Mouse (Mus musculus) liver, postnatal 0 days (tissue): ENCODE measurements at regions not wholly inside any gene's neighbourhood (a gene's known extent, or its start where the extent isn't known, plus 50 kb on each side); places are given as distances from the start of the nearest gene placed in this dataset.

ENCODE experiments used
- ATAC-seq: fragments of 200-750 bp; cut with Nextera tagmentation; 2 replicates; pipeline ENCODE4 v1.8.0; 2017; ENCODE audit warnings: mild to moderate bottlenecking, moderate library complexity
- DNase-seq: peaks from one replicate; pipeline ENCODE4 v3.0.0-alpha.2; 2016
- H3K27ac ChIP-seq: fragments of 300-500 bp; sonication (generic); 2 replicates; pipeline ENCODE4 v1.5.1; 2014; ENCODE audit warnings: antibody characterized with exemption, moderate library complexity, mild to moderate bottlenecking, low read depth
- H3K27me3 ChIP-seq: fragments of 300-500 bp; sonication (generic); 2 replicates; pipeline ENCODE4 v1.6.1; 2014; ENCODE audit warnings: low read length, control low read depth, mixed read lengths; ENCODE audit not compliant: insufficient read depth
- H3K36me3 ChIP-seq: fragments of 300-500 bp; sonication (generic); replicated peaks from 2 replicates; pipeline ENCODE4 v1.6.1; 2014; ENCODE audit warnings: mild to moderate bottlenecking, control low read depth, low read length, moderate library complexity, mixed read lengths; ENCODE audit not compliant: insufficient read depth
- H3K4me1 ChIP-seq: fragments of 300-500 bp; sonication (generic); 2 replicates; pipeline ENCODE4 v1.6.1; 2014; ENCODE audit warnings: antibody characterized with exemption, mild to moderate bottlenecking, control low read depth; ENCODE audit not compliant: insufficient read depth
- H3K4me2 ChIP-seq: fragments of 300-500 bp; sonication (generic); 2 replicates; pipeline ENCODE4 v1.6.1; 2014; ENCODE audit warnings: low read depth, mild to moderate bottlenecking, low read length, moderate library complexity, mixed read lengths
- H3K4me3 ChIP-seq: fragments of 300-500 bp; sonication (generic); 2 replicates; pipeline ENCODE4 v1.5.1; 2014; ENCODE audit warnings: low read depth, low read length
- H3K9ac ChIP-seq: fragments of 300-500 bp; sonication (generic); replicated peaks from 2 replicates; pipeline ENCODE4 v1.6.1; 2014; ENCODE audit warnings: mild to moderate bottlenecking, moderate library complexity
- H3K9me3 ChIP-seq: fragments of 300-500 bp; sonication (generic); 2 replicates; pipeline ENCODE4 v1.6.1; 2016; ENCODE audit warnings: mild to moderate bottlenecking, control low read depth, low read length, mixed read lengths
- CTCF ChIP-seq: sonication (generic); IDR thresholded peaks from 2 replicates; pipeline ENCODE4 v1.5.1; 2016; ENCODE audit warnings: antibody characterized with exemption, low read depth
- EP300 ChIP-seq: IDR thresholded peaks from 2 replicates; pipeline ENCODE4 v1.6.1; 2016; ENCODE audit warnings: antibody characterized with exemption, low read depth, mild to moderate bottlenecking
- WGBS: fragments of 180-500 bp; shearing (Covaris S2); extraction: QIAGEN DNeasy Blood & Tissue Kit; methylation state at CpG from one replicate; pipeline ENCODE4 v1.1.7; 2014; ENCODE audit not compliant: insufficient replicate concordance; 5-methylcytosine and 5-hydroxymethylcytosine counted together

DNA sequence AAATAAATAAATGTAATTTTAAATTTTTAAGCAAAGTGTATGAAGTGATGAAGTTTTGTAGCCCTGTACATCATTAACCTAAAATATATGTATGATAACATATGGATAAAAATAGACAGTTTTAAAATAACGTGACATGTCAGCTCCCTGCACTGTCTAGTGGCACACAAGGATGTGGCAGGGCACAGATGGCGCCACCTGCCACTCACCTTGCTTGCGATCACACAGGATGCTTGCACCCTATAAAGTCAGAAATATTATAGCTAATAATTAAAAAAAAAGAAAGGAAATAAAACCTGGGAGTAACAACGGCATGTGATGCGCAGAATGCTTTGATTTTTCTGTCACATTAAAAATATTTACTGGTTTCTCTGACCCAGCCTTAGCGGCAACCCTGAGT lies 89.0 kb upstream of the Creb1 start:
- Histone ChIP-seq H3K4me1 (0 out of 2 replicates have a peak, but pooled peaks cover 2% of the 10 kb centered on the region), H3K27me3 (no peaks in the 10 kb centered on the region), H3K36me3 (no peaks in the 10 kb centered on the region), H3K9me3 (no peaks in the 10 kb centered on the region), H3K27ac (no peak overlapping the region), H3K9ac (no peak overlapping the region), H3K4me2 (no peak overlapping the region), H3K4me3 (no peak overlapping the region)
- DNase-seq: no peak
- TF ChIP-seq CTCF (no peak), EP300 (no peak)
- no peak for ATAC-seq
- 80% methylated on average over 6 of the region's 6 CpGs for WGBS

- H3K4me2 ChIP-seq: no peak overlapping the region
- H3K27ac ChIP-seq: no peak overlapping the region
- DNase-seq: peak; percentile 36
- H3K4me3 ChIP-seq: no peak overlapping the region
- TF ChIP-seq EP300 (no peak), CTCF (no peak)
- H3K9me3 ChIP-seq: no peaks in the 10 kb centered on the region
- 0 out of 2 replicates have a peak, but pooled peaks cover 2% of the 10 kb centered on the region for H3K4me1 ChIP-seq
- no peaks in the 10 kb centered on the region for H3K27me3 ChIP-seq
- ATAC-seq: peak; percentile 88
- 60% methylated on average over 9 of the region's 9 CpGs for WGBS
- H3K9ac ChIP-seq: no peak overlapping the region
- H3K36me3 ChIP-seq: no peaks in the 10 kb centered on the region
These were observed 90.1 kb upstream of the Creb1 start for GRCm38 (mm10) chr1:64442179-64442874.

GRCm38 (mm10) chr1:64423256-64423655 lies 109.2 kb upstream of the Creb1 start:
- ATAC-seq (no peak), DNase-seq (no peak)
- Histone ChIP-seq H3K27me3 (no peaks in the 10 kb centered on the region), H3K36me3 (no peaks in the 10 kb centered on the region), H3K4me3 (no peak overlapping the region), H3K9me3 (no peaks in the 10 kb centered on the region), H3K27ac (no peak overlapping the region), H3K4me2 (no peak overlapping the region), H3K4me1 (no peaks in the 10 kb centered on the region), H3K9ac (no peak overlapping the region)
- TF ChIP-seq EP300 (no peak), CTCF (no peak)
- WGBS: 42% methylated on average over 1 of the region's 1 CpGs

- Histone ChIP-seq H3K27me3 (no peaks in the 10 kb centered on the region), H3K4me1 (no peaks in the 10 kb centered on the region), H3K36me3 (no peaks in the 10 kb centered on the region), H3K9me3 (no peaks in the 10 kb centered on the region), H3K4me3 (no peak overlapping the region), H3K27ac (no peak overlapping the region), H3K9ac (no peak overlapping the region), H3K4me2 (no peak overlapping the region)
- peak; percentile 40 for TF ChIP-seq CTCF
- no peak for TF ChIP-seq EP300
- no peak for ATAC-seq
- no peak for DNase-seq
These were observed 113.9 kb upstream of the Creb1 start for GRCm38 (mm10) chr1:64418567-64418966.

- ATAC-seq (no peak), DNase-seq (no peak)
- H3K9me3 ChIP-seq: no peaks in the 10 kb centered on the region
- H3K36me3 ChIP-seq: no peaks in the 10 kb centered on the region
- no peak overlapping the region for H3K4me2 ChIP-seq
- H3K27me3 ChIP-seq: no peaks in the 10 kb centered on the region
- H3K9ac ChIP-seq: no peak overlapping the region
- WGBS: 77% methylated on average over 7 of the region's 7 CpGs
- no peaks in the 10 kb centered on the region for H3K4me1 ChIP-seq
- H3K4me3 ChIP-seq: no peak overlapping the region
- TF ChIP-seq EP300: no peak
- no peak for TF ChIP-seq CTCF
- H3K27ac ChIP-seq: no peak overlapping the region
These were observed 116.5 kb upstream of the Creb1 start for GRCm38 (mm10) chr1:64415906-64416305.

- no peaks in the 10 kb centered on the region for H3K4me1 ChIP-seq
- no peak overlapping the region for H3K9ac ChIP-seq
- DNase-seq (no peak), ATAC-seq (no peak)
- H3K9me3 ChIP-seq: no peaks in the 10 kb centered on the region
- H3K36me3 ChIP-seq: no peaks in the 10 kb centered on the region
- TF ChIP-seq CTCF (no peak), EP300 (no peak)
- H3K27me3 ChIP-seq: no peaks in the 10 kb centered on the region
- H3K4me3 ChIP-seq: no peak overlapping the region
- H3K4me2 ChIP-seq: no peak overlapping the region
- 67% methylated on average over 4 of the region's 4 CpGs for WGBS
- H3K27ac ChIP-seq: no peak overlapping the region
These were observed 119.3 kb upstream of the Creb1 start for GRCm38 (mm10) chr1:64413181-64413560.
